Mouse (Mus musculus): Measurements from ENCODE around the gene Ryr3. TPM values are rescaled to one million over a fixed set of nuclear protein-coding genes. Genes with fewer than 3 reads are reported as not detected.

The Ryr3 gene
- polyA plus RNA-seq, 2 experiments, result 1.2 to 3.0 TPM

DNA sequence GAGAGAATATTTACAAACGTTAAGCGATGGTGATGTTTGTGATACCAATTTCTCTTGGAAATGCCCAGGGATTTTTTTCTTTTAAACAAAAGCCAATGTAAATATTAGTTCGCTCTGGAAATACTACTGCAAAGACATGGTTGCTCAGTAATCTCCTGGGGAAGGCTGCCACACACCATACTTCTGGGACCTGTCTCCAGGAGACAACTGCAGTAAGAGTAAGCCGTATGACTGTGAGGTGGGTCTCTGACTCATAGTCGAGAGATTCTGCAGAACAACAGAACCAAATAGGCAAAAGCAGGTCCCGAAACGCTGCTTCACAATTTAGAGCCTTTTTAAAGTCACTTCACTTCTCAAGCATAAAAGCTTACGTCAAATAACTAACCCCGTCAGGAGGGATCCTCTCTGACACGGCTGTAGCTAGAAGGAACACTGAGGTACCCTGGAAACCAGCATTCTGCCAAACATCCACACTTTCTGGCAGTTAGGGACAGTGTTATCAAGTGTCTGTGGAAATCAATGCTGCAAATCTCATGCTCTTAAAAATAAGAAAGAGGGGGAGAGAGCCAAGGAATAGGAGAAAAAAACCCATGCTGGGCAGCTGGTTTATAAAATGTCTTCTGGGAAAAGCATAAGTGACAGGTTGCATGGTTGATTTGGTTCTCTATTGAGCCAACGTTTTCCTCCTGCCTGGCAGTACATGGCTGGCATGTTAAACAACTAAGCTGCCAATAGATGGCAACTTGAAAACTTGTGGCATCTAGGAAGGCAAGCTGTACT lies 207.7 kb downstream of the Ryr3 start:
- DNase-seq (ENCODE audit: low spot score) (no peak), ATAC-seq (ENCODE audit: low FRiP score, low read depth) (no peak)
- H3K27ac ChIP-seq (replicated peaks; ENCODE audit: low read depth, low read length), result no peak overlapping the region
- H3K9me3 ChIP-seq (ENCODE audit: control insufficient read depth, low read length), result no peaks in the 10 kb centered on the region
- no peaks in the 10 kb centered on the region for H3K4me1 ChIP-seq (ENCODE audit: control insufficient read depth, insufficient read depth, low read length)
- WGBS, result 82% methylated on average over 11 of the region's 11 CpGs
- no peaks in the 10 kb centered on the region for H3K27me3 ChIP-seq (ENCODE audit: control insufficient read depth, insufficient read depth, low read length)
- no peaks in the 10 kb centered on the region for H3K36me3 ChIP-seq (ENCODE audit: control insufficient read depth, insufficient read depth, low read length)
- H3K9ac ChIP-seq (ENCODE audit: low read depth, low read length, severe bottlenecking), result no peak overlapping the region
- no peak overlapping the region for H3K4me2 ChIP-seq (replicated peaks; ENCODE audit: low read depth, low read length, severe bottlenecking)
- H3K4me3 ChIP-seq (replicated peaks; ENCODE audit: low read length), result no peak overlapping the region
- no peak for TF ChIP-seq POLR2A (IDR thresholded peaks at IDR 0.05; ENCODE audit: borderline replicate concordance, extremely low read depth, insufficient read depth, insufficient read length)

DNA sequence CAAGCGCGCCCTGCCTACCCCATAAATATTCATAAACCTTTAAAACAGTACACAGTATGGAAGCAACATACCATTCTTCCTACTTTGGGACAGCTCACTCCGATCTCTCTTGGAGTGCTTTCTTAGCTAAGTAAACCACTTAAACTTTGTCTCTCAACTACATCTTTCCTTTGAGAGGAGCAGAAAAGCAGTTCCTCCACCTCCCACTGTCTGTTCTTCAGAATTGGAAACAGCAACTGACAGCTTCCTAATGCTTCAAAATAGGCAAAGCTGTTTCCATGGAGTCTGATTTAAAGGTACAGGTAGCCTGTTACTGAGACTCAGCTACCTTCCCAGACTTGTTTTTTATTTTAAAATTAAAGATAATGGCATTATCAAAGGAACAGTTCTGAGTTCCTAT lies 218.4 kb downstream of the Ryr3 start:
- Histone ChIP-seq H3K27ac (replicated peaks; ENCODE audit: low read depth, low read length) (no peak overlapping the region), H3K9me3 (ENCODE audit: control insufficient read depth, low read length) (no peaks in the 10 kb centered on the region), H3K4me3 (replicated peaks; ENCODE audit: low read length) (no peak overlapping the region), H3K4me1 (ENCODE audit: control insufficient read depth, insufficient read depth, low read length) (no peaks in the 10 kb centered on the region), H3K9ac (ENCODE audit: low read depth, low read length, severe bottlenecking) (no peak overlapping the region), H3K36me3 (ENCODE audit: control insufficient read depth, insufficient read depth, low read length) (no peaks in the 10 kb centered on the region), H3K27me3 (ENCODE audit: control insufficient read depth, insufficient read depth, low read length) (no peaks in the 10 kb centered on the region), H3K4me2 (replicated peaks; ENCODE audit: low read depth, low read length, severe bottlenecking) (no peak overlapping the region)
- no peak for DNase-seq (ENCODE audit: low spot score)
- 82% methylated on average over 3 of the region's 3 CpGs for WGBS
- no peak for TF ChIP-seq POLR2A (IDR thresholded peaks at IDR 0.05; ENCODE audit: borderline replicate concordance, extremely low read depth, insufficient read depth, insufficient read length)
- ATAC-seq (ENCODE audit: low FRiP score, low read depth), result no peak

- Histone ChIP-seq H3K36me3 (ENCODE audit: control insufficient read depth, insufficient read depth, low read length) (no peaks in the 10 kb centered on the region), H3K9me3 (ENCODE audit: control insufficient read depth, low read length) (no peaks in the 10 kb centered on the region), H3K27ac (replicated peaks; ENCODE audit: low read depth, low read length) (no peak overlapping the region), H3K4me1 (ENCODE audit: control insufficient read depth, insufficient read depth, low read length) (no peaks in the 10 kb centered on the region), H3K9ac (ENCODE audit: low read depth, low read length, severe bottlenecking) (no peak overlapping the region), H3K27me3 (ENCODE audit: control insufficient read depth, insufficient read depth, low read length) (no peaks in the 10 kb centered on the region), H3K4me2 (replicated peaks; ENCODE audit: low read depth, low read length, severe bottlenecking) (no peak overlapping the region), H3K4me3 (replicated peaks; ENCODE audit: low read length) (no peak overlapping the region)
- TF ChIP-seq POLR2A (IDR thresholded peaks at IDR 0.05; ENCODE audit: borderline replicate concordance, extremely low read depth, insufficient read depth, insufficient read length), result no peak
- ATAC-seq (ENCODE audit: low FRiP score, low read depth), result peak; percentile 75; the same call in 1 of the 2 replicates
- peak; percentile 73 for DNase-seq (ENCODE audit: low spot score)
- 29% methylated on average over 1 of the region's 1 CpGs for WGBS
Observed at GRCm38 (mm10) chr2:112982908-112983510, 233.9 kb downstream of the Ryr3 start.

GRCm38 (mm10) chr2:112966807-112967625 lies 249.9 kb downstream of the Ryr3 start:
- Histone ChIP-seq H3K4me3 (replicated peaks; ENCODE audit: low read length) (no peak overlapping the region), H3K4me1 (ENCODE audit: control insufficient read depth, insufficient read depth, low read length) (no peaks in the 10 kb centered on the region), H3K9me3 (ENCODE audit: control insufficient read depth, low read length) (no peaks in the 10 kb centered on the region), H3K9ac (ENCODE audit: low read depth, low read length, severe bottlenecking) (no peak overlapping the region), H3K36me3 (ENCODE audit: control insufficient read depth, insufficient read depth, low read length) (no peaks in the 10 kb centered on the region), H3K27ac (replicated peaks; ENCODE audit: low read depth, low read length) (no peak overlapping the region), H3K4me2 (replicated peaks; ENCODE audit: low read depth, low read length, severe bottlenecking) (no peak overlapping the region), H3K27me3 (ENCODE audit: control insufficient read depth, insufficient read depth, low read length) (no peaks in the 10 kb centered on the region)
- DNase-seq (ENCODE audit: low spot score) (no peak), ATAC-seq (ENCODE audit: low FRiP score, low read depth) (no peak)
- no peak for TF ChIP-seq POLR2A (IDR thresholded peaks at IDR 0.05; ENCODE audit: borderline replicate concordance, extremely low read depth, insufficient read depth, insufficient read length)
- WGBS, result 85% methylated on average over 14 of the region's 14 CpGs

GRCm38 (mm10) chr2:112948931-112949330 lies 268.0 kb downstream of the Ryr3 start:
- no peaks in the 10 kb centered on the region for H3K4me1 ChIP-seq (ENCODE audit: control insufficient read depth, insufficient read depth, low read length)
- H3K9me3 ChIP-seq (ENCODE audit: control insufficient read depth, low read length), result no peaks in the 10 kb centered on the region
- no peak overlapping the region for H3K4me2 ChIP-seq (replicated peaks; ENCODE audit: low read depth, low read length, severe bottlenecking)
- no peak overlapping the region for H3K9ac ChIP-seq (ENCODE audit: low read depth, low read length, severe bottlenecking)
- no peaks in the 10 kb centered on the region for H3K36me3 ChIP-seq (ENCODE audit: control insufficient read depth, insufficient read depth, low read length)
- DNase-seq (ENCODE audit: low spot score) (no peak), ATAC-seq (ENCODE audit: low FRiP score, low read depth) (no peak)
- H3K27me3 ChIP-seq (ENCODE audit: control insufficient read depth, insufficient read depth, low read length), result no peaks in the 10 kb centered on the region
- 87% methylated on average over 1 of the region's 1 CpGs for WGBS
- no peak for TF ChIP-seq POLR2A (IDR thresholded peaks at IDR 0.05; ENCODE audit: borderline replicate concordance, extremely low read depth, insufficient read depth, insufficient read length)
- H3K27ac ChIP-seq (replicated peaks; ENCODE audit: low read depth, low read length), result no peak overlapping the region
- H3K4me3 ChIP-seq (replicated peaks; ENCODE audit: low read length), result no peak overlapping the region
